Mouse (Mus musculus): Measurements from ENCODE around the gene Sh3bgrl3.
"Not testable (repeated sequence)": the region's sequence is repeated elsewhere in the genome, so short reads cannot be mapped to it uniquely, and the experiment has no call there.

Gene Sh3bgrl3

GRCm38 (mm10) chr4:134128221-134128982 is at the start of gene Sh3bgrl3:
TSS of gene Sh3bgrl3 (minus strand) at chr4:134128789.
- peak; percentile 50 for ATAC-seq (ENCODE audit: low TSS enrichment)

GRCm38 (mm10) chr4:134172391-134172790 is 43.8 kb upstream of the Sh3bgrl3 start:
- no peak; the same call in 1 of the 2 replicates for ATAC-seq (ENCODE audit: low TSS enrichment)

DNA sequence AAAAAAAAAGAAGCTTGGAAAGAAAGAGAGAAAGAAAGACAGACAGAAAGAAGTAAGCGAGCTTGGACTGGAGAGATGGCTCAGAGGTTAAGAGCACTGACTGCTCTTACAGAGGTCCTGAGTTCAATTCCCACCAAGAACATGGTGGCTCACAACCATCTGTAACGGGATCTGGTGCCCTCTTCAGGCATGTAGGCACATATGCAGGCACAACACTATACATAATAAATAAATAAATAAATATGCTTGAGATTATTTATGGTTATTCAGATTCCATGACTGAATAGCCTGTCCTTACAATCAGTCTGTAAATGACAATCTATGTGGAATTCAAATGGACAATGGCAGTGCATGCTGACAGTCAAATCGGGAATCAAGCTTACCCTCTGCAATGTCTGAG is 38.3 kb upstream of the Sh3bgrl3 start:
- ATAC-seq (ENCODE audit: low TSS enrichment) = no peak

GRCm38 (mm10) chr4:134165548-134166465 is 37.2 kb upstream of the Sh3bgrl3 start:
- no peak for ATAC-seq (ENCODE audit: low TSS enrichment)

DNA sequence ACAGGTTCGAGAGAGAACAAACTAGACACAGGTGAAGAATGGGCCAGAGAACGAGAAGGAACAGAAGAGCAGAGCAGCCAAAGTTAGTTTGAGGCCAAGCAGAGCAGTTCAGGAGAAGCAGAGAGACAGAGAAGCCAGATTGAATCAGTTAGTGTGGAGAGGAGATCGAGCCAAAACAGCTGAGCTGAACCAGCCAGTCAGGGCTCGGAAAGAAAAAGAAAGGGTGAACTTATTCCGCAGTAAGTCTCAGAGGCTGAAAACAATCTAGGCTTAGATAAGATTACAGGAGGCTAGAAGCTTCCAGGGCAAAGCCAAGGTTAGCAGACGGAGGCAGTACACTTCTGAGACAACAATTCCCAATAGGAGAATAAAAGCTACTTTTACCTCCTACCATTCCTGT is 36.4 kb upstream of the Sh3bgrl3 start:
- ATAC-seq (ENCODE audit: low TSS enrichment) = no peak

DNA sequence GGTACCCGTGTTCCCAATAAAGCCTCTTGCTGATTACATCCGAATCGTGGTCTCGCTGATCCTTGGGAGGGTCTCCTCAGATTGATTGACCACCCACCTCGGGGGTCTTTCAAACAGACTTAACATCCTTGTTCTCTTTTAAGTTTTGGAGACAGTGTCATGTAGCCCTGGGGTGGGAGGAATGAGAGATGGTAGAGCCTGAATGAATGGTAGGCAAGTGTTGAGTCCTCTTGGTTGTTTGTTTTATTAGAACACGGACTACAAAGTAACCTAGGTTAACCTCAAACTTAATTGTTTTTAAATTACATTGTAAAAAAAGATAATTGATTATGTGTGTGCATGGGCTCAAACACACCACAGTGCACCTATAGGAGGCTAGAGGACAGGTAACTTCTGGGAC is 36.0 kb upstream of the Sh3bgrl3 start:
- ATAC-seq (ENCODE audit: low TSS enrichment) = no peak

- ATAC-seq (ENCODE audit: low TSS enrichment) = not testable (repeated sequence)
Measured at GRCm38 (mm10) chr4:134160071-134160470, 31.5 kb upstream of the Sh3bgrl3 start.

GRCm38 (mm10) chr4:134158774-134159173 is 30.2 kb upstream of the Sh3bgrl3 start:
- ATAC-seq (ENCODE audit: low TSS enrichment) = no peak

- ATAC-seq (ENCODE audit: low TSS enrichment) = no peak
Measured at GRCm38 (mm10) chr4:134157558-134157957, 29.0 kb upstream of the Sh3bgrl3 start.

- ATAC-seq (ENCODE audit: low TSS enrichment) = peak; percentile 97
Measured at GRCm38 (mm10) chr4:134156744-134157143, 28.2 kb upstream of the Sh3bgrl3 start.

- ATAC-seq (ENCODE audit: low TSS enrichment) = no peak
Measured at GRCm38 (mm10) chr4:134155961-134156465, 27.4 kb upstream of the Sh3bgrl3 start.

- no peak for ATAC-seq (ENCODE audit: low TSS enrichment)
Measured at GRCm38 (mm10) chr4:134155531-134155930, 26.9 kb upstream of the Sh3bgrl3 start.

- no peak for ATAC-seq (ENCODE audit: low TSS enrichment)
Measured at GRCm38 (mm10) chr4:134154354-134154753, 25.8 kb upstream of the Sh3bgrl3 start.

DNA sequence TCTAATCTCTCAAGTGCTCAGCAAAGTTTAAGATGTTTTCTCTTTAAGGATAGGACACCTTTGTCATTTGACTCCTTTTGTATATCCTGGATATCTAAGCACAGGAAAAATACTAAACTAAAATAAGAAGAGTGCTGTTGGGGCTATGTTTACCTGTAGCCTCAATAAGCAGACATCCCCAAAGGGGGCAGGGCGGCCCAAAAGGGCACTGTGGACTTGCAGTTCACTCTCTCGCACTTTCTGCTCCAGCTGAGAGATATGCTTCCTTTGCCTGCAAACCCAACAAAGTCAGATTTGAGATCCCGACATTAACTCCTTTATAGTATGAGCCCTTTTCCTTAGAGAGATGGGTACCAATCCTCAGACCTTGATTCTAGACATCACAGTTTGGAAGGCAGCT is 25.1 kb upstream of the Sh3bgrl3 start:
- no peak for ATAC-seq (ENCODE audit: low TSS enrichment)

DNA sequence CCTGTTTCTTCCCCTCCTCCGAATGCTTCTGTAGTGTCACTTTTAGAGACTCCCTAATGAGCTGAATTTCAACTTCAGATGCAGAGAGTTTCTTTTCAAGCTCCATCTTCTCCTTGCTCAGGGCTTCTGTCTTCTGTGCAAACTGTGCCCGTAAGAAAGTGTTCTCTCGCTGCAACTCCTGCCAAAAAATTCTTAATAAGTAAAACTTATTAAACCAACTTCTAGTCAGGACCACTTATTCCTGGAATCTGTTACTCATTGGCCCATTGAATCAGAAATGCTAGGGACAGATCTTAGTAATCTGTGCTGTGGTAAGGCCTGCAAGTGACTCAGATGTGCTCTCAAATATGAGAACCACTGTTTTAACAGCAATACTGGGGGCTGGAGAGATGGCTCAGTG is 23.5 kb upstream of the Sh3bgrl3 start:
- no peak for ATAC-seq (ENCODE audit: low TSS enrichment)

DNA sequence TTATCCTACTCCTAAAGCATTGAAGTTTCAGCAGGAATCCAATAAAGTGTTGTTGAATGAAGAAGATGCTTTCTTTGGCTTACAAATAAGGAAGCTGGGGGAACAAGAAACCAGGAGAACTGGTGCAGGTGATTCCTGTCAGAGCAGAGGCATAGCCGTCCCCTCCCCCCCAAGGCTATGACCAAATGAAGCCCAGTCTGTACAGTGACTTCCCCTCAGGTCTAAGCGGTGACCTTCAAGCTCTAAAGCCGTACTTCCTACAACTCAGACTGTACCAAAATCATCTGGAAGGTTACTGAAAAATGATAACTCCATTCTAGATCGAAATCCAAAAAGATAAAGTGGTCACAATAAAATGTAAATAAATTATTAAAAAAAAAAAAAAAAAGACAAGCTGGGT is 20.8 kb upstream of the Sh3bgrl3 start:
- no peak for ATAC-seq (ENCODE audit: low TSS enrichment)

DNA sequence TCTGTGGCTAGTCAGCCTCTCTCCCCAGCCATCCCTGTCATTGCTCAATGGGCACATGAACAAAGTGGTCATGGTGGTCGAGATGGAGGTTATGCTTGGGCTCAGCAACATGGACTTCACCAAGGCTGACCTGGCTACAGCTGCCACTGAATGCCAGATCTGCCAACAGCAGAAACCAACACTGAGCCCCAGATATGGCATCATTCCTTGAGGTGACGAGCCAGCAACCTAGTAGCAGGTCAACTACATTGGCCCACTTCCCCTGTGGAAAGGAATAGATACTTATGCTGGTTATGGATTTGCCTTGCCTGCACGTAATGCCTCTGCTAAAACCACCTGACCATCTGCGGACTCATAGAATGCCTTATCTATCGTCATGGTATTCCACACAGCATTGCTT is 15.7 kb upstream of the Sh3bgrl3 start:
- not testable (repeated sequence) for ATAC-seq (ENCODE audit: low TSS enrichment)

DNA sequence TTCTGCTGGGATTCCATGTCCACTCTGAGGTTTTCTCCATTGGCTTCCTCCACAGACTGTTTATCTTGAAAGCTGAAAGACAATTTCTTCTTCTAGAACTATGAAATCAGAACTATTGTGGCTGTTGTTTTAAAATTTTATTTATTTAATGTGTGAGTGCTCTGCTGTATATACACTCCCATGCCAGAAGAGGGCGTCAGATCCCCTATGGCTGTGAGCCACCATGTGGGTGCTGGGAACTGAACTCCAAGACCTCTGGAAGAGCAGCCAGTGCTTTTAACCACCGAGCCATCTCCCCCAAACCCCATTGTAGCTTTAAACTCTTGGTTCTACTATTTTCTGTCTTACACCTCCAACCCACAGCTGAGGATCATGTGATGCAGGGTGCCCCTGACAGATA is 10.3 kb upstream of the Sh3bgrl3 start:
- no peak for ATAC-seq (ENCODE audit: low TSS enrichment)

- no peak for ATAC-seq (ENCODE audit: low TSS enrichment)
Measured at GRCm38 (mm10) chr4:134136280-134136926, 7.8 kb upstream of the Sh3bgrl3 start.

DNA sequence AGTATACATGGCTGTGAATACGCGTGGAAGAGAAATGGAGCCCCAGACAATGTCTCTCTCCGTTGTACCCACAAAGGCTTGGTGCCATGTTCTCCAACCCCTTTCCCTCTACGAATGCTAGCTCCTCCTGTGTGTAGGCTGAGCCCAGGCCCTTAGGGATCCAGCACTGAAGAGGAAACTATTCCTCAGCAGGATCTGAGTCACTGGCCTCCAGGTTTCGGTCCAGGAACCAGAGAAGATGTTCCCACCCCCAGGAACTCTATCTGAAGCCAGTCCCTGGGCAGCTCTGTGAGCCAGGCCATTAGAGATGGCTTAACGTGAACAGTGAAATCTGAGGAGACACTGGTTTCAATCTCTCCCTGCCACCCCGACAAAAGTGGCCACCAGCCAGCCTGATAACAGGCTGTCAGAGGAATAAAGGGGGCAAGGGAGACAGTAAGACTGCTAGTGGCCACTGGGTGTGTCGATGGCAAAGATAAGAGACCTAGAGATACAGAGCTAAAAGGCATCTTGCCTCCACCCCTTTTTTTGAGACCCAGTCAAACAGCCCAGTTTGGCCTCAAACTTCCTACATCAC is 4.0 kb upstream of the Sh3bgrl3 start:
- no peak for ATAC-seq (ENCODE audit: low TSS enrichment)

DNA sequence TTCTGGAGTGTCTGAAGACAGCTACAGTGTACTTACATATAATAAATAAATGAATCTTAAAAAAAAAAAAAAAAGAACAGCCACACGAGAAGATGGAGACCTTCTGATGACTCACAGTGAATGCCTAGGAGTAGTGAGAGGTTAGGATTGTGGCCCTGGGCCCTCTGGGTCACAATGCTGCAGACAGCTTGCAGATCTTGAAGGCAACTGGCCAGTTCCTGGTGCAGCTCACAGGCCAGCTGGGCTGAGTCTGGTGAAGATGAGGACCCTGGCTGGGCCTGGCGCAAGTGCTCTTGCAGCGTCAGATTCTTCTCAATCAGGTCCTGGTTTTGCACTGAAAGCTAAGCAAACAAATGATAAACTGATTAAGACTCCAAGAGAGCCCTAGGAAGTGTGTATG is 3.5 kb upstream of the Sh3bgrl3 start:
- no peak for ATAC-seq (ENCODE audit: low TSS enrichment)

- no peak for ATAC-seq (ENCODE audit: low TSS enrichment)
Measured at GRCm38 (mm10) chr4:134129482-134129881, 893 bp upstream of the Sh3bgrl3 start.

All from frontal cortex, adult (tissue).